Mouse (Mus musculus): Measurements from ENCODE around the gene Enc1.

Enc1 gene

GRCm38 (mm10) chr13:97240965-97241786, at the start of gene Enc1:
Gene Enc1, plus strand, starts transcription at chr13:97241105.
- peak; percentile 90 for DNase-seq (ENCODE audit: low spot score)

GRCm38 (mm10) chr13:97192649-97193048, 48.3 kb upstream of the Enc1 start:
- DNase-seq (ENCODE audit: low spot score) = no peak

GRCm38 (mm10) chr13:97193420-97193819, 47.5 kb upstream of the Enc1 start:
- DNase-seq (ENCODE audit: low spot score) = peak; percentile 44

DNA sequence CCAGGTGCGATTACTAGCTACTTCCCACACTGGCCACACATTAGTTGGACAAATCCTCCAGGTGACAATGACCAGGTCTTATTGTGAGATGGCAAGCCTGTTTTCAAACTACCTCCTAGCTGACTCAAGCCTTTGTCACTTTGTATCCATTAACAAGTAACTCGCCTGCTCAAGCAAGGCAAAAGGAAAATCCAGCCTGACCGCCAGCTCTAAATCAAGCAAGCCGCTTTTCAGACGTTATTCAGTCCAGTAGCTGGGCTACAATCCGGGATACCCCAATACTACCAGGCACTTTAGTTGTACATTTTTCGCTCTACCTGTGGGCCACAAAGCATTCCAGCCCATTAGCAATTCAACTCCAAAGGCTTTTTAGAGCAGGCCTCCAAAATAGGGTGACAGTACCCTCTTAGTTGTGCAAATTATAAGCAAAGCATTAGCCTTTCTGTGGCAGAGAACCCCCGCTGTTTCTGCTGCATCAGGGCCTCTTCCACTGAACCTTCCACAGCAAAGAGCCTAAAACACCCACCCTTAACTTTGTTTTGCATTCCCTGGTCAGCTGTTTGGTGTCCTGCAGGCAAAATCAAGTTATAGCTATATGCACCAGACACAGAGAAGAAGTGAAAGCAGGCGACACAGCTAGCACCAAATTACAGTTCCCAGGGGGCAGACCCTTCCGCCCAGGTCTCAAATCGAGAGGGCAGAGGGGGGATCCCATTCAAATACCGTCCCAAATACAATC, 44.5 kb upstream of the Enc1 start:
- DNase-seq (ENCODE audit: low spot score) = no peak

- no peak for DNase-seq (ENCODE audit: low spot score)
These were observed 44.0 kb upstream of the Enc1 start for GRCm38 (mm10) chr13:97196925-97197218.

DNA sequence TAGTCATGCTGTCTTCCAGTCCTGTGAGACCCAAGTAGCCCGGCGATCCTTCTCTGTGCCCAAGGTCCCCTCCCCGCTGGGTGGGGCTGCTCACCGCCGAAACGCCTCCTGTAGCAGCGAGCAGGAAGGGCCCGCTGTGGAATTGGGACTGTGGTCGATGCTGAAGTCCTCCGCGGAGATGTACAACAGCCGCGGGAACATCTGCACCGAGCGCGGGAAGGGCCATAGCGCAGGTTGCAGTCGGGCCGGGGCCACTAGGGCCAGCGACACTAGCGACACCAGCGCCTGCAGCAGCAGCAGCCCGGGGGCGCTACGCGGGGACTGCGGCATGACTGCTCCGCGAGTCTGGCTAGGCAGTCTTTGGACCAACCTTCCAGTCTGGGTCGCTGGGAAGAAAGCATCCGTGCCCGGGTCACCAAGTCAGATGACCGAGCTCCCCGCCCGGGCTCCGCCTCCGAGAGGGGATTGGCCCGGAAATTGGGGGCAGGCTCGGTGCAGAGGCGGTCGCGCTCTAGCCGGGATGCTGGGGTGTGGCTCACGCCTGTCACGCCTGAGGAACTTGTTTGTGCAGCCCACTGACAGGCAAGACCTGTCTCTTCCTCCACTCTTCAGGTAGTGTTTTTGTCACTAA, 42.9 kb upstream of the Enc1 start, which contains the start of gene Hexb:
TSS of gene Hexb (minus strand) at position 426 of the 631 bp plus-strand sequence.
- peak; percentile 89 for DNase-seq (ENCODE audit: low spot score)

DNA sequence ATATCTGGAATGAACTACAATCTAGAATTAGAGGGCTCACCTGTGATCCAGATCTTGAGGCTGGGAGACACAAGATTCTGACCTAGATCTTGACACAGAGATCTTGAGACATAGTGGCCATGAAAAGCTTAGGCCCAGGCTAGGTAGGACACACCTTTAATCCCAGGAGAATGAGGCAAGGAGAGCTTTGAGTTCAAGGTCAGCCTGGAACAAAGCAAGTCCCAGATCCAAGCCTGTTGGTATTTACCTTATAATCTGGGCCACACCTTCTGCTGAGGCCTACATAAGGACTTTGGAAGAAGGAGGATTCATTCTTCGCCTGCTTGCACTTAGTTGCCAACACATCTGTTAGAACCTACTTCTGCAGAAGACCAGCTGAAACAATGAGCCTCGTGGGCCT, 41.8 kb upstream of the Enc1 start:
- DNase-seq (ENCODE audit: low spot score) = no peak

DNA sequence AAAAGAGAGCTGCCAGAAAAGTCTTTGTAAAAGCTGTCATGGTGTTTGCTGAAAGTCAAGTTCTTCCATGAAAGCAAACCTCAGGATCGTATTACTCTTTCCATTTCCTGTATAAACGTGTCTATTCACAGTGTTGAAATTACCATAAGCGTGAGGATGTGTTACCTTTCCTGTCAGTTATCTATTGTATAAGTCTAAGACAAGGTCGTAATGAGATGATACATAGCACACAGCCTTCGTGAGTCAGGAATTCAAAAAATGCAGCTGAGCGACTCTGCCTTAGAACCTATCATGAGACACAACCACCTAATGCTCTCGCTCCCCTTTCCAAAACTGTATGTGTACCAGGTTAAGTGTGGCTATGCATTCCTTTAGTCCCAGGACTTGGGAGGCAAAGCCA, 39.8 kb upstream of the Enc1 start:
- DNase-seq (ENCODE audit: low spot score) = no peak

GRCm38 (mm10) chr13:97201896-97202295, 39.0 kb upstream of the Enc1 start:
- DNase-seq (ENCODE audit: low spot score) = no peak

DNA sequence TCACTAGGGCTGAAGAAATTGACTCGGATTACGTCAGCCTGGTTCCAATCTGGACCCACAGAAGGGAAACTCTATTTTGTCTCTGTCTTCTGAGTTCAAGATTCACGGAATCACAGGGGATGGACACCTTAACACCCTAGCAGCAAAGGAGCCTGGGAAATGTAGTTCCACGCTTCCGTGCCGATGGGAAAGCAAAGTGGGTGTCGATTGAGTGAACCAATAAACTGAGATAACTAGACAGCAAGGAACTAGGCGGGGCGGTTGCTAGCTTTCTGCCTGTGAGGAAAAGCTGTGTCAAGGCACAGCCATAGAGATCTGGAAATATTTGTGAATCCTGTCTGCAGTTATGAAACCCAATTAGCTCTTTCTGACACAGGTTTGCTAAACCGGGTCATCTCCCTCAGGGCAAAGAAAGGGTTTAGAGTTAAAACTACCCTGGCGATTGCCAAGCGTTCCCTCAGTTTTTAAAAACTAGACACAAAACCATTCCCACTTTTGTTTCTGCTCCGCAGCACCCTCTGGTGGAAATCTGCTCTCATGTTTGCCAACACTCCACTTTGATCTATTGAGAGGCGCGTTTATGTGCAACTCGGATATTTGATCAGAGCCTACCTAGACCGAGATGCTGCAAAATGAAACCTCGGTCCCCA, 35.7 kb upstream of the Enc1 start:
- peak; percentile 74 for DNase-seq (ENCODE audit: low spot score)

DNA sequence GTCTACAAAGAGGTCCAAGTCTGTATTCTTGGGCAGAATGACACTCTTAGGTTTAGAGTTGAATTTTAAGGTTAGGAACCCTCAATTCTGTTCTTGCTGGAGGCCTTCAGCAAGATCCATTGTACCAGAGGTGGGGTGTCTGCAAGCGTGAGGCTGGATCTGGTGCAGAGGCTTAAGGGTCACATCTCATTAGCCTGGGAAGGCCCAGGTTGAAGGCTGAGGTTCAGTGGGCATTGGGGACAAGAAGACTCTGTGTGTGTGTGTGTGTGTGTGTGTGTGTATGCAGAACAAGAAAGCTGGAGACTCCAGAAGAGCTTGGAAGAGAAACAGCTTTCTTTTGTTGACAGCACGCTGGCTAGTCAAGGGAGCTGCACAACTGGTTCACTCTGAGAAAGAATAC, 34.9 kb upstream of the Enc1 start:
- no peak for DNase-seq (ENCODE audit: low spot score)

- DNase-seq (ENCODE audit: low spot score) = no peak
These were observed 33.3 kb upstream of the Enc1 start for GRCm38 (mm10) chr13:97207472-97208111.

- no peak for DNase-seq (ENCODE audit: low spot score)
These were observed 32.8 kb upstream of the Enc1 start for GRCm38 (mm10) chr13:97208112-97208478.

GRCm38 (mm10) chr13:97208500-97209010, 32.4 kb upstream of the Enc1 start:
- no peak for DNase-seq (ENCODE audit: low spot score)

GRCm38 (mm10) chr13:97214583-97215268, 26.2 kb upstream of the Enc1 start:
- no peak for DNase-seq (ENCODE audit: low spot score)

- no peak for DNase-seq (ENCODE audit: low spot score)
These were observed 25.3 kb upstream of the Enc1 start for GRCm38 (mm10) chr13:97215563-97215962.

- DNase-seq (ENCODE audit: low spot score) = no peak
These were observed 24.7 kb upstream of the Enc1 start for GRCm38 (mm10) chr13:97216196-97216595.

- DNase-seq (ENCODE audit: low spot score) = no peak
These were observed 20.9 kb upstream of the Enc1 start for GRCm38 (mm10) chr13:97220022-97220421.

- DNase-seq (ENCODE audit: low spot score) = no peak
These were observed 17.0 kb upstream of the Enc1 start for GRCm38 (mm10) chr13:97223856-97224255.

GRCm38 (mm10) chr13:97224341-97224982, 16.4 kb upstream of the Enc1 start:
- no peak for DNase-seq (ENCODE audit: low spot score)

DNA sequence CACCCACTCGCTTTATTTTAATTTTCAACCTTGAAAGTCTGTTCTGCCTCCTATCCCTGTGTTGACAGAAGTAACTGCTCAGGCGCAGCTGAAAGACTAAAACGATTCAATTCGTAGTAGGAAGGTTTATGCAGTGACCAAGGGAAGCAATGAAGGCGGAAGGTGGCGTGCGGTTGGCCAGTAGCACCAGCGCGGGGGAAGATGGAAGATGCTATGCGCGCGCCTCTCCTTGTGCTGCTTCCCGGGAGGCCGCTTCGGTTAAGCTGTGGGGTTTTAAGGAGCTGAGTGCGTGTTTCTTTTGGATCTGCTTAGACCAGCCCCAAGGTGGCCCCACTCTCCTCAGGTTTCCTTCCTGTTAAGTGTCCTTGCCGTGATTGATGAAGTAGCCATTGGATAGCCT, 15.8 kb upstream of the Enc1 start:
- DNase-seq (ENCODE audit: low spot score) = no peak
